Mouse (Mus musculus) cortical plate, adult 2 months (tissue): ENCODE measurements at regions not wholly inside any gene's neighbourhood (a gene's known extent, or its start where the extent isn't known, plus 50 kb on each side); places are given as distances from the start of the nearest gene placed in this dataset.

ENCODE experiments used
- CTCF ChIP-seq: fragments of 200-500 bp; IDR thresholded peaks from 2 replicates; pipeline ENCODE4 v1.5.1; 2011; ENCODE audit warnings: mild to moderate bottlenecking, control low read depth, low read length; ENCODE audit not compliant: insufficient read depth; ENCODE audit errors: extremely low read depth
- POLR2A ChIP-seq: fragments of 200-500 bp; IDR thresholded peaks from 2 replicates; pipeline ENCODE4 v1.6.1; 2011; ENCODE audit warnings: mild to moderate bottlenecking, low read length, control low read depth; ENCODE audit not compliant: insufficient read depth; ENCODE audit errors: extremely low read depth

- TF ChIP-seq POLR2A: no peak
- TF ChIP-seq CTCF: no peak
These were observed 453.1 kb upstream of the Cwc22 start for GRCm38 (mm10) chr2:78399236-78399635.
